Mouse (Mus musculus) stomach, embryonic 15.5 days (tissue): ENCODE results near the gene Cyfip2. TPM values are rescaled to one million over a fixed set of nuclear protein-coding genes. Genes with fewer than 3 reads are reported as not detected.

Experiments used
- ATAC-seq: fragments of 200-750 bp; cut with Nextera tagmentation; 2 replicates; pipeline ENCODE4 v1.8.0; 2017; ENCODE audit warnings: low read depth, moderate number of reproducible peaks, moderate TSS enrichment; ENCODE audit not compliant: insufficient read depth, low FRiP score
- H3K27ac ChIP-seq: fragments of 300-500 bp; sonication (generic); 2 replicates; pipeline ENCODE4 v1.5.1; 2015; ENCODE audit warnings: mild to moderate bottlenecking, inconsistent platforms
- H3K27me3 ChIP-seq: fragments of 300-500 bp; sonication (generic); replicated peaks from 2 replicates; pipeline ENCODE4 v1.6.1; 2015; ENCODE audit warnings: inconsistent platforms
- H3K36me3 ChIP-seq: fragments of 300-500 bp; sonication (generic); 2 replicates; pipeline ENCODE4 v1.6.1; 2015; ENCODE audit warnings: inconsistent platforms
- H3K4me1 ChIP-seq: fragments of 300-500 bp; sonication (generic); 2 replicates; pipeline ENCODE4 v1.6.1; 2015; ENCODE audit warnings: inconsistent platforms
- H3K4me2 ChIP-seq: fragments of 300-500 bp; sonication (generic); 2 replicates; pipeline ENCODE4 v1.6.1; 2015; ENCODE audit warnings: mild to moderate bottlenecking, inconsistent platforms
- H3K4me3 ChIP-seq: fragments of 300-500 bp; sonication (generic); replicated peaks from 2 replicates; pipeline ENCODE4 v1.5.1; 2015; ENCODE audit warnings: inconsistent platforms
- H3K9ac ChIP-seq: fragments of 300-500 bp; sonication (generic); 2 replicates; pipeline ENCODE4 v1.6.1; 2015; ENCODE audit warnings: inconsistent platforms
- H3K9me3 ChIP-seq: fragments of 300-500 bp; sonication (generic); 2 replicates; pipeline ENCODE4 v1.6.1; 2016; ENCODE audit warnings: inconsistent platforms
- WGBS: fragments of 180-500 bp; shearing (Covaris S2); methylation state at CpG from one replicate; pipeline ENCODE4 v1.1.7; 2015; 5-methylcytosine and 5-hydroxymethylcytosine counted together
- polyA plus RNA-seq: library from polyadenylated mRNA; unstranded; fragments of >200 nt; fragmentation: Nextera tagmentation; extraction: Ambion mirVana; gene quantifications from 2 replicates; pipeline ENCODE4 v1.2.1, GENCODE M21; 2015

The Cyfip2 gene
- polyA plus RNA-seq, 1 experiment from 2014 or later: 7.3 TPM

- Histone ChIP-seq H3K27ac (no peak overlapping the region), H3K9ac (no peak overlapping the region), H3K4me3 (no peak overlapping the region), H3K36me3 (no peaks in the 10 kb centered on the region), H3K4me2 (no peak overlapping the region), H3K9me3 (no peaks in the 10 kb centered on the region), H3K4me1 (peaks cover 3% of the 10 kb centered on the region; the same call in 1 of the 2 replicates), H3K27me3 (no peaks in the 10 kb centered on the region)
- ATAC-seq: no peak
- WGBS: 85% methylated on average over 4 of the region's 4 CpGs
Measured at GRCm38 (mm10) chr11:46289022-46289421, 23.6 kb downstream of the Cyfip2 start.

- H3K36me3 ChIP-seq: no peaks in the 10 kb centered on the region
- no peak overlapping the region for H3K4me2 ChIP-seq
- H3K27ac ChIP-seq: no peak overlapping the region
- no peak overlapping the region for H3K9ac ChIP-seq
- ATAC-seq: no peak
- H3K9me3 ChIP-seq: no peaks in the 10 kb centered on the region
- H3K27me3 ChIP-seq: no peaks in the 10 kb centered on the region
- H3K4me3 ChIP-seq: no peak overlapping the region
- WGBS: 48% methylated on average over 5 of the region's 5 CpGs
- peaks cover 3% of the 10 kb centered on the region; the same call in 1 of the 2 replicates for H3K4me1 ChIP-seq
Measured at GRCm38 (mm10) chr11:46288091-46288490, 24.6 kb downstream of the Cyfip2 start.

GRCm38 (mm10) chr11:46286803-46287202 is 25.9 kb downstream of the Cyfip2 start:
- no peak for ATAC-seq
- Histone ChIP-seq H3K36me3 (no peaks in the 10 kb centered on the region), H3K4me2 (no peak overlapping the region), H3K27me3 (no peaks in the 10 kb centered on the region), H3K9me3 (no peaks in the 10 kb centered on the region), H3K27ac (no peak overlapping the region), H3K4me3 (no peak overlapping the region), H3K4me1 (peaks cover 3% of the 10 kb centered on the region; the same call in 1 of the 2 replicates), H3K9ac (no peak overlapping the region)
- 53% methylated on average over 6 of the region's 6 CpGs for WGBS

- 85% methylated on average over 6 of the region's 6 CpGs for WGBS
- Histone ChIP-seq H3K4me3 (no peak overlapping the region), H3K27me3 (no peaks in the 10 kb centered on the region), H3K4me2 (no peak overlapping the region), H3K4me1 (no peaks in the 10 kb centered on the region), H3K9me3 (no peaks in the 10 kb centered on the region), H3K27ac (no peak overlapping the region), H3K9ac (no peak overlapping the region), H3K36me3 (no peaks in the 10 kb centered on the region)
- no peak for ATAC-seq
Measured at GRCm38 (mm10) chr11:46283800-46284199, 28.9 kb downstream of the Cyfip2 start.

GRCm38 (mm10) chr11:46282612-46283011 is 30.0 kb downstream of the Cyfip2 start:
- WGBS: 84% methylated on average over 5 of the region's 5 CpGs
- Histone ChIP-seq H3K36me3 (no peaks in the 10 kb centered on the region), H3K27ac (no peak overlapping the region), H3K9me3 (no peaks in the 10 kb centered on the region), H3K4me2 (no peak overlapping the region), H3K27me3 (no peaks in the 10 kb centered on the region), H3K4me1 (no peaks in the 10 kb centered on the region), H3K9ac (no peak overlapping the region), H3K4me3 (no peak overlapping the region)
- no peak for ATAC-seq

- H3K4me2 ChIP-seq: no peak overlapping the region
- H3K27ac ChIP-seq: no peak overlapping the region
- H3K9ac ChIP-seq: no peak overlapping the region
- 88% methylated on average over 12 of the region's 12 CpGs for WGBS
- no peaks in the 10 kb centered on the region for H3K36me3 ChIP-seq
- no peak overlapping the region for H3K4me3 ChIP-seq
- H3K27me3 ChIP-seq: no peaks in the 10 kb centered on the region
- H3K9me3 ChIP-seq: no peaks in the 10 kb centered on the region
- H3K4me1 ChIP-seq: no peaks in the 10 kb centered on the region
- ATAC-seq: no peak
Measured at GRCm38 (mm10) chr11:46278709-46279108, 34.0 kb downstream of the Cyfip2 start.

- Histone ChIP-seq H3K36me3 (no peaks in the 10 kb centered on the region), H3K9me3 (no peaks in the 10 kb centered on the region), H3K4me1 (no peaks in the 10 kb centered on the region), H3K27me3 (no peaks in the 10 kb centered on the region), H3K4me3 (no peak overlapping the region), H3K9ac (no peak overlapping the region), H3K27ac (no peak overlapping the region), H3K4me2 (no peak overlapping the region)
- ATAC-seq: no peak
- 84% methylated on average over 5 of the region's 5 CpGs for WGBS
Measured at GRCm38 (mm10) chr11:46278140-46278539, 34.5 kb downstream of the Cyfip2 start.

GRCm38 (mm10) chr11:46276778-46277177 is 35.9 kb downstream of the Cyfip2 start:
- no peak overlapping the region for H3K27ac ChIP-seq
- no peak overlapping the region for H3K9ac ChIP-seq
- no peaks in the 10 kb centered on the region for H3K4me1 ChIP-seq
- no peaks in the 10 kb centered on the region for H3K9me3 ChIP-seq
- ATAC-seq: no peak
- WGBS: 43% methylated on average over 5 of the region's 5 CpGs
- H3K36me3 ChIP-seq: no peaks in the 10 kb centered on the region
- no peaks in the 10 kb centered on the region for H3K27me3 ChIP-seq
- no peak overlapping the region for H3K4me3 ChIP-seq
- no peak overlapping the region for H3K4me2 ChIP-seq

- 88% methylated on average over 8 of the region's 8 CpGs for WGBS
- no peak overlapping the region for H3K4me2 ChIP-seq
- no peak overlapping the region for H3K9ac ChIP-seq
- no peaks in the 10 kb centered on the region for H3K9me3 ChIP-seq
- H3K4me3 ChIP-seq: no peak overlapping the region
- ATAC-seq: no peak
- no peaks in the 10 kb centered on the region for H3K36me3 ChIP-seq
- H3K27ac ChIP-seq: no peak overlapping the region
- H3K27me3 ChIP-seq: no peaks in the 10 kb centered on the region
- no peaks in the 10 kb centered on the region for H3K4me1 ChIP-seq
Measured at GRCm38 (mm10) chr11:46276168-46276567, 36.5 kb downstream of the Cyfip2 start.

- Histone ChIP-seq H3K27ac (no peak overlapping the region), H3K36me3 (no peaks in the 10 kb centered on the region), H3K4me3 (no peak overlapping the region), H3K4me1 (no peaks in the 10 kb centered on the region), H3K27me3 (no peaks in the 10 kb centered on the region), H3K9ac (no peak overlapping the region), H3K9me3 (no peaks in the 10 kb centered on the region), H3K4me2 (no peak overlapping the region)
- peak; percentile 73; the same call in 1 of the 2 replicates for ATAC-seq
- 10% methylated on average over 6 of the region's 6 CpGs for WGBS
Measured at GRCm38 (mm10) chr11:46275302-46275701, 37.4 kb downstream of the Cyfip2 start.

GRCm38 (mm10) chr11:46273969-46274368 is 38.7 kb downstream of the Cyfip2 start:
- Histone ChIP-seq H3K4me1 (no peaks in the 10 kb centered on the region), H3K27ac (no peak overlapping the region), H3K36me3 (no peaks in the 10 kb centered on the region), H3K9me3 (no peaks in the 10 kb centered on the region), H3K27me3 (no peaks in the 10 kb centered on the region), H3K4me3 (no peak overlapping the region), H3K4me2 (no peak overlapping the region), H3K9ac (no peak overlapping the region)
- WGBS: 92% methylated on average over 3 of the region's 3 CpGs
- no peak for ATAC-seq

GRCm38 (mm10) chr11:46272058-46272681 is 40.5 kb downstream of the Cyfip2 start:
- ATAC-seq: no peak
- H3K27me3 ChIP-seq: no peaks in the 10 kb centered on the region
- H3K9me3 ChIP-seq: no peaks in the 10 kb centered on the region
- 76% methylated on average over 8 of the region's 8 CpGs for WGBS
- no peak overlapping the region for H3K4me2 ChIP-seq
- no peak overlapping the region for H3K9ac ChIP-seq
- no peaks in the 10 kb centered on the region for H3K36me3 ChIP-seq
- H3K4me3 ChIP-seq: no peak overlapping the region
- no peaks in the 10 kb centered on the region for H3K4me1 ChIP-seq
- no peak overlapping the region for H3K27ac ChIP-seq

- no peaks in the 10 kb centered on the region for H3K27me3 ChIP-seq
- H3K9me3 ChIP-seq: no peaks in the 10 kb centered on the region
- no peak overlapping the region for H3K4me3 ChIP-seq
- no peaks in the 10 kb centered on the region for H3K4me1 ChIP-seq
- ATAC-seq: no peak
- no peaks in the 10 kb centered on the region for H3K36me3 ChIP-seq
- H3K27ac ChIP-seq: no peak overlapping the region
- no peak overlapping the region for H3K9ac ChIP-seq
- 54% methylated on average over 3 of the region's 3 CpGs for WGBS
- H3K4me2 ChIP-seq: no peak overlapping the region
Measured at GRCm38 (mm10) chr11:46269893-46270292, 42.8 kb downstream of the Cyfip2 start.
